Mouse (Mus musculus): ENCODE results near the gene Gm9936. TPM values are rescaled to one million over a fixed set of nuclear protein-coding genes. Genes with fewer than 3 reads are reported as not detected.
"Not testable (repeated sequence)": the region's sequence is repeated elsewhere in the genome, so short reads cannot be mapped to it uniquely, and the experiment has no call there.

Gm9936 gene
- 0.24 and 0.28 TPM in 2 replicates for polyA plus RNA-seq (2015; fragmentation: Nextera tagmentation; extraction: Ambion mirVana)

DNA sequence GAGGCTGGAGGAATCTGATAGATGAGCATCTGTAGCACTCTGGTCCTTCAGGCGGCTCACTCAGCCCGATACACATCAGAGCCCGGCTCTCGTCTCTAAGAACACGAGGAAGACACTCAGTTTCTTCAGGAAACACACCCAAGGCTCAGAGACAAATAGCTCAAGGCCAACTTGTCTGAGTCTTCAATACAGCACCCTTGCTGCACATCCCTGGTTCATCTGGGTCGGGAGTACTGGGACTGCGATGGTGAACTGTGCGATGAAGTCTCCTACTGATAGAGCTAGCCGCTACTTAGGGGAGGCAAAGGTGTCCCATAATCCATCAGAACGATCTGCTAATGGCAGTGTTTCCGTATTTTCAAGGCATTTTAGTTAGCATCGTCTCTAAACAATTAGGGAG is at the start of gene Gm9936:
Gm9936 (minus strand) TSS at position 101 of the 400 bp plus-strand sequence.
- H3K27me3 ChIP-seq, result peaks cover 21% of the 10 kb centered on the region
- peak within 1 kb of the TSS; percentile 38 for H3K4me3 ChIP-seq
- peak within 1 kb of the TSS; percentile 68 for H3K4me2 ChIP-seq (replicated peaks)
- no peaks in the 10 kb centered on the region for H3K36me3 ChIP-seq
- peak within 1 kb of the TSS; percentile 45; the same call in 1 of the 2 replicates for H3K9ac ChIP-seq
- 86% methylated on average over 12 of the region's 12 CpGs for WGBS
- H3K9me3 ChIP-seq, result no peaks in the 10 kb centered on the region
- peaks cover 4% of the 10 kb centered on the region; the same call in 1 of the 2 replicates for H3K4me1 ChIP-seq
- no peak for ATAC-seq (ENCODE audit: low FRiP score, low read depth)
- H3K27ac ChIP-seq, result no peak within 1 kb of the TSS

DNA sequence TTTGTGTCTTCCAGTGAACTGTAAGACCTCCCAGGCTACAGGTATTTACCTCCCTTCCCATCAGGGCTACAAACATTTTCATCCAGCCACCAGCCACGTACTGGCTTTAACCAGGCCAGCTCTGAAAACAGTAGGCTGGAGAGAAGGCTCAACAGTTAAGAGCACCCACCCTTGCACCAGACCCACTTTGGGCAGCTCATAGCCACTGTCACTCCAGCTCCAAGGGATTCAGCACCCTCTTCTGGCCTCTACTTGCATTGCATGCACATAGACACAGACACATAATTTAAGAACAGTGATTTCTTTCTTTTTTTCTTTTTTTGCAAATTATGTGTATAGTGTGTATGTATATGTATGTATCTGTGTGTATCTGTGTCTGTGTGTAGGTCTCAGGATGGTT is 43.9 kb upstream of the Gm9936 start:
- Histone ChIP-seq H3K4me3 (no peak overlapping the region), H3K9ac (no peak overlapping the region), H3K36me3 (no peaks in the 10 kb centered on the region), H3K4me1 (no peaks in the 10 kb centered on the region; the same call in none of the 2 replicates), H3K4me2 (replicated peaks) (no peak overlapping the region), H3K27ac (no peak overlapping the region), H3K27me3 (no peaks in the 10 kb centered on the region), H3K9me3 (no peaks in the 10 kb centered on the region; the same call in 1 of the 2 replicates)
- WGBS, result 35% methylated on average over 1 of the region's 1 CpGs
- no peak for ATAC-seq (ENCODE audit: low FRiP score, low read depth)

DNA sequence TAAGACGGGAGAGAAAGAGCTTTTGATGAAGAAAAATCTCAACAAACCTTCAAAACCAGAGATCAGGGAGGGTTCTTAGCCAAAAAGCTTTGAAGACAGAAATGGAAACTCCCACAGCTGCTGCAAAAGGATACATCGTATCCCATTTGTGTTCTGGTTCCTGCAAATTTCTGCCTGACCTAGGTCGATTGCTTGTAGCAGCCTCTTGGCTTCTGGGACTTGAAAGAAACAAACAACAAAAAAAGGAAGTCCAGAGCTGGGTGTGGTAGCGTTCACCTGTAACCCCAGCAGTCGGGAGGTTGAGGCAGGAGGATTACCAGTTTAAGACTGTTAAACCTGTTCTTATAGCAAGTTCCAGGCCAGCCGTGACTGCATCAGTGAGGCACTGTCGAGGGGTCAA is 40.4 kb upstream of the Gm9936 start:
- no peaks in the 10 kb centered on the region for H3K9me3 ChIP-seq
- H3K9ac ChIP-seq, result no peak overlapping the region
- H3K36me3 ChIP-seq, result no peaks in the 10 kb centered on the region
- no peak overlapping the region for H3K4me3 ChIP-seq
- no peak overlapping the region for H3K4me2 ChIP-seq (replicated peaks)
- ATAC-seq (ENCODE audit: low FRiP score, low read depth), result no peak
- no peaks in the 10 kb centered on the region for H3K27me3 ChIP-seq
- no peak overlapping the region for H3K27ac ChIP-seq
- WGBS, result 70% methylated on average over 7 of the region's 7 CpGs
- H3K4me1 ChIP-seq, result no peaks in the 10 kb centered on the region; the same call in none of the 2 replicates

GRCm38 (mm10) chr5:114897374-114897793 is 38.9 kb upstream of the Gm9936 start:
- H3K9me3 ChIP-seq, result no peaks in the 10 kb centered on the region
- H3K4me2 ChIP-seq (replicated peaks), result peak overlapping the region; percentile 28
- H3K4me1 ChIP-seq, result no peaks in the 10 kb centered on the region; the same call in none of the 2 replicates
- H3K9ac ChIP-seq, result no peak overlapping the region
- H3K4me3 ChIP-seq, result 0 out of 2 replicates have a peak overlapping the region, but pooled peaks have one; percentile 2
- WGBS, result 13% methylated on average over 7 of the region's 7 CpGs
- no peak for ATAC-seq (ENCODE audit: low FRiP score, low read depth)
- H3K27me3 ChIP-seq, result no peaks in the 10 kb centered on the region
- no peaks in the 10 kb centered on the region for H3K36me3 ChIP-seq
- no peak overlapping the region for H3K27ac ChIP-seq

GRCm38 (mm10) chr5:114896688-114897373 is 38.3 kb upstream of the Gm9936 start, which contains the start of gene Oasl2:
Oasl2 (plus strand) TSS chr5:114896936.
- ATAC-seq (ENCODE audit: low FRiP score, low read depth), result no peak
- 68% methylated on average over 13 of the region's 13 CpGs for WGBS
- H3K4me2 ChIP-seq (replicated peaks), result peak within 1 kb of the TSS; percentile 28
- no peaks in the 10 kb centered on the region for H3K36me3 ChIP-seq
- 0 out of 2 replicates have a peak within 1 kb of the TSS, but pooled peaks have one; percentile 2 for H3K4me3 ChIP-seq
- H3K4me1 ChIP-seq, result no peaks in the 10 kb centered on the region; the same call in none of the 2 replicates
- H3K9me3 ChIP-seq, result no peaks in the 10 kb centered on the region
- H3K27me3 ChIP-seq, result no peaks in the 10 kb centered on the region
- no peak within 1 kb of the TSS for H3K9ac ChIP-seq
- H3K27ac ChIP-seq, result no peak within 1 kb of the TSS

- H3K4me1 ChIP-seq, result no peaks in the 10 kb centered on the region; the same call in none of the 2 replicates
- no peak overlapping the region for H3K27ac ChIP-seq
- ATAC-seq (ENCODE audit: low FRiP score, low read depth), result no peak
- no peaks in the 10 kb centered on the region for H3K27me3 ChIP-seq
- no peak overlapping the region for H3K4me2 ChIP-seq (replicated peaks)
- H3K9ac ChIP-seq, result no peak overlapping the region
- 84% methylated on average over 4 of the region's 4 CpGs for WGBS
- H3K4me3 ChIP-seq, result no peak overlapping the region
- no peaks in the 10 kb centered on the region for H3K36me3 ChIP-seq
- no peaks in the 10 kb centered on the region for H3K9me3 ChIP-seq
These were observed 37.1 kb upstream of the Gm9936 start for GRCm38 (mm10) chr5:114895542-114895941.

- Histone ChIP-seq H3K9me3 (no peaks in the 10 kb centered on the region), H3K27ac (no peak overlapping the region), H3K9ac (no peak overlapping the region), H3K27me3 (no peaks in the 10 kb centered on the region), H3K4me1 (peaks cover 7% of the 10 kb centered on the region; the same call in 1 of the 2 replicates), H3K4me2 (replicated peaks) (no peak overlapping the region), H3K36me3 (no peaks in the 10 kb centered on the region), H3K4me3 (no peak overlapping the region)
- 75% methylated on average over 2 of the region's 2 CpGs for WGBS
- ATAC-seq (ENCODE audit: low FRiP score, low read depth), result no peak
These were observed 30.5 kb upstream of the Gm9936 start for GRCm38 (mm10) chr5:114888995-114889394.

- Histone ChIP-seq H3K4me3 (no peak overlapping the region), H3K4me1 (peaks cover 7% of the 10 kb centered on the region; the same call in 1 of the 2 replicates), H3K9ac (no peak overlapping the region), H3K27me3 (no peaks in the 10 kb centered on the region), H3K9me3 (no peaks in the 10 kb centered on the region), H3K27ac (no peak overlapping the region), H3K36me3 (no peaks in the 10 kb centered on the region), H3K4me2 (replicated peaks) (no peak overlapping the region)
- 81% methylated on average over 6 of the region's 6 CpGs for WGBS
- ATAC-seq (ENCODE audit: low FRiP score, low read depth), result no peak
These were observed 28.3 kb upstream of the Gm9936 start for GRCm38 (mm10) chr5:114886801-114887200.

DNA sequence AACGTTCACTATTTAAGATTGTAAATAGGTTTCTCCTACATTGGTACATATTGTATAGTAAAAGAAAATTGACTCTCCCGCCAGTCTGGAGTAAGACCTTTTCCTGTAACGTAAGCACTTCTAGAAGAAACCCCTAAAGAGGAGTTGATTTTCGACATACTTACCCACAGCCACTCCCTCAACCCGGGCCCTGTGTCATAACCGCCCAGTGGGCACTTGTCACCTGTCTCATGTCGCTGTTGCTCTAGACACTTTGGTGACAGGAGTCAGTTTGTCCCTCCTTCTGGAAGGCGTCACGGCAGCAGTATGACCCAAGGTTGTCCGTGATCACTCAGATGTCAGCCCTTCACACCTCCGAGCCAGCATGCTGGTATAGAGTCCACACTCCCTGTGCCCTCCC is 24.5 kb upstream of the Gm9936 start:
- ATAC-seq (ENCODE audit: low FRiP score, low read depth), result no peak
- Histone ChIP-seq H3K4me2 (replicated peaks) (no peak overlapping the region), H3K9me3 (no peaks in the 10 kb centered on the region), H3K9ac (no peak overlapping the region), H3K36me3 (no peaks in the 10 kb centered on the region), H3K27me3 (no peaks in the 10 kb centered on the region), H3K27ac (no peak overlapping the region), H3K4me1 (peaks cover 12% of the 10 kb centered on the region), H3K4me3 (no peak overlapping the region)
- 79% methylated on average over 11 of the region's 11 CpGs for WGBS

DNA sequence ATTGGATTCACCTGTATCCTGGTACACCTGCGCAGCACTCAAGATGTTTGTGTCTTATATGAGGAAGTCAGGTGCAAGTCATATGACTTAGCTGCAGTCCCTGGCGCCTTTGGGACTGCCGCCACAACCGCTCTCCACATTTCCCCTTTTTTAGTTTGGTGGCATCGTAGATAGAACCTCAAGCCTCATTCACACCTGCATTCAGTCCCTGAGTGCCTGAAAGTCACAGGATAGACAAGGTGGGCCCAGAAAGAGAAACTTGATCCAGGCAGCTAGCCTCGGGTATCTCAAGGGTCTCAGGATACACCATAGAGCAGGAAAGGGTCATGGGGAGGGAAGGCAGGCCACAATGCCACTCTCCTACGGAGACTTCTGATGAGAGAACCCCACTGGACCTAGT is 23.8 kb upstream of the Gm9936 start:
- 85% methylated on average over 6 of the region's 7 CpGs for WGBS
- H3K9me3 ChIP-seq, result not testable (repeated sequence)

DNA sequence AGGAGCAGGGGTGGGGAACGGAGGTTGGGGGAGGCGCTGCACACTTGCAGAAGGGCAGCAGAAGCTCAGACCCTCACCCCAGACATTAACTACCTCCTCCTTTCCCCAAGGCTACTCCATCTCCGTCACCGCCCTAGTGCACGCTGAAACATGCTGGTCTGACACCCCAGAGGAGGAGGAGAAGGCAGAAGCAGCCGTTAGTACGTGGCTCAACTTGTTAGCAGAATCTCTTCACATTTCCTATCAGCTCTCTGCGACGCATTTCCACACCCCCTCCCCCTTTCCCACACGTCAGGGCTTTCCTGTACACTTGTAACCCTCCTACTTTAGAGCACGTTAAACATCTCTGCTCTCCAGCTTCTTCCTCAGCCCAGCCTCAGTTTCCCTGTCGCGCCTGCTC is 20.9 kb upstream of the Gm9936 start:
- peaks cover 26% of the 10 kb centered on the region for H3K4me1 ChIP-seq
- ATAC-seq (ENCODE audit: low FRiP score, low read depth), result no peak
- H3K4me2 ChIP-seq (replicated peaks), result no peak overlapping the region
- H3K36me3 ChIP-seq, result no peaks in the 10 kb centered on the region
- no peak overlapping the region for H3K9ac ChIP-seq
- WGBS, result 56% methylated on average over 13 of the region's 13 CpGs
- no peaks in the 10 kb centered on the region for H3K9me3 ChIP-seq
- H3K4me3 ChIP-seq, result no peak overlapping the region
- H3K27me3 ChIP-seq, result no peaks in the 10 kb centered on the region
- no peak overlapping the region for H3K27ac ChIP-seq

More for the DNA sequence above, 23.8 kb upstream of the Gm9936 start:
- not testable (repeated sequence) for ATAC-seq (ENCODE audit: low FRiP score, low read depth); H3K9ac ChIP-seq; H3K4me3 ChIP-seq; H3K4me2 ChIP-seq (replicated peaks); H3K27me3 ChIP-seq; H3K36me3 ChIP-seq; H3K27ac ChIP-seq
- peaks cover 19% of the 10 kb centered on the region for H3K4me1 ChIP-seq

GRCm38 (mm10) chr5:114877487-114877886 is 19.0 kb upstream of the Gm9936 start:
- H3K9me3 ChIP-seq, result no peaks in the 10 kb centered on the region
- H3K4me3 ChIP-seq, result no peak overlapping the region
- H3K36me3 ChIP-seq, result no peaks in the 10 kb centered on the region
- peaks cover 25% of the 10 kb centered on the region for H3K4me1 ChIP-seq
- WGBS, result 59% methylated on average over 7 of the region's 7 CpGs
- H3K27me3 ChIP-seq, result no peaks in the 10 kb centered on the region
- ATAC-seq (ENCODE audit: low FRiP score, low read depth), result no peak
- H3K9ac ChIP-seq, result no peak overlapping the region
- no peak overlapping the region for H3K27ac ChIP-seq
- no peak overlapping the region for H3K4me2 ChIP-seq (replicated peaks)
